Mouse (Mus musculus): Measurements from ENCODE around the gene Ube2l6.

DNA sequence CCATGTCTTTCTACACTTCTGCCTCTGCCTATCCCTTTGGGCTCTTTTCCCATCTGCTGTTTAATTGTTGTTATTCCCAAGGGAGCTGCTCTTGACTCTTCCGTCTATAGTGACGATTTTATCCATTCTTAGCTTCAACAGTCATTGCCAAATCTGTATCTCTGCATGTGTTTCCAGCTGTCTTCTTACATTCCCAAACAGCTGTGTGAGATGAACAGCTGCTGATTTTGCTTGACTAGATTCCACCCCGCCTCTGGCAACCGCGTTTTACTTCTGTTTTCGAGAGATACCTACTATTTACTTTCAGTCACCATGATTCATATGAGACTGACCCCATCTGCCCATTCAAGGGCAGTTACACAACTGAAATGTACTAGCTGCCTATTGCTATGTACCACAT is 48.5 kb upstream of the Ube2l6 start:
- TF ChIP-seq CHD2 (IDR thresholded peaks at IDR 0.05; ENCODE audit: low read length) (no peak), POLR2A (IDR thresholded peaks at IDR 0.05; ENCODE audit: low read depth, low read length) (no peak), EP300 (IDR thresholded peaks at IDR 0.05; ENCODE audit: low read length) (no peak), USF1 (IDR thresholded peaks at IDR 0.05; ENCODE audit: low read depth, low read length) (no peak), CTCF (conservative IDR thresholded peaks at IDR 0.05 in 1 of 2, IDR thresholded peaks at IDR 0.05 in 1 of 2; ENCODE audit: low read depth in 2 of 2, low read length in 2 of 2) (no peak), UBTF (IDR thresholded peaks at IDR 0.05; ENCODE audit: low read depth, low read length) (no peak), CHD1 (IDR thresholded peaks at IDR 0.05; ENCODE audit: low read depth, low read length) (no peak)

Measured in CH12.LX (cell line).